Mouse (Mus musculus) ES-Bruce4 (cell line): ENCODE data around the gene Il10rb.

Source experiments
- CTCF ChIP-seq: IDR thresholded peaks from one replicate; pipeline ENCODE4 v1.8.1; 2011; ENCODE audit warnings: low read depth, low read length
- POLR2A ChIP-seq: IDR thresholded peaks from one replicate; pipeline ENCODE4 v1.8.1; 2011; ENCODE audit warnings: low read length; ENCODE audit not compliant: insufficient read depth

DNA sequence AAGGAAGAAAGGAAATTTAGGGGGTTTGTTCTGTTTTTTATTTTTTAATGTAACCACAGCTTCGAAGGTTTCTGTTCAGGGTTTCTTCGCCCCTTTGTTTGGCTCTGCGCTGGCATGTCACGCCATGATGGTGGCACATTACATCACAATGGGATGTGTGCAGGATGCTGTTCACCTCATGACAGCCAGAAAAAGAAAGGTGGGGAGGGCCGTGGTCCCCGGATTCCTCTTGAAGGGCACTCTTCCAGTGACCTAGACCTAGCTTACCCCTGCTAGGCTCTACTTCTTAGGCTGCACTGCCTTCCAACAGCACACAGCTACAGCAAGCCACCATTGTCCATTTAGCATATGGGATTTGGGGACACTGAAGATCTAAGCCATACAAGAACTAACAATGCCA, 19.9 kb downstream of the Il10rb start:
- TF ChIP-seq POLR2A (no peak), CTCF (no peak)
